Mouse (Mus musculus) CH12.LX (cell line): Measurements from ENCODE around the gene Ptprm. TPM values are rescaled to one million over a fixed set of nuclear protein-coding genes. Genes with fewer than 3 reads are reported as not detected.

Experiments used
- DNase-seq: peaks from one replicate; pipeline ENCODE4 v3.0.0-alpha.2; 2013; ENCODE audit errors: extremely low read depth
- H3K27ac ChIP-seq: 2 replicates; pipeline ENCODE4 v1.5.1; 2012; ENCODE audit warnings: low read depth, mild to moderate bottlenecking, control low read depth, moderate library complexity; ENCODE audit not compliant: insufficient read depth
- H3K27me3 ChIP-seq: replicated peaks from 2 replicates; pipeline ENCODE3; 2012; ENCODE audit warnings: inconsistent platforms
- H3K36me3 ChIP-seq, 2 experiments: replicated peaks in 1 of 2; 2 replicates each; pipeline versions ENCODE3 to v1.6.1; 2012; ENCODE audit warnings: inconsistent platforms in 1 of 2, low read length in 1 of 2, mild to moderate bottlenecking in 1 of 2, mixed read lengths in 1 of 2, moderate library complexity in 1 of 2; ENCODE audit not compliant: control insufficient read depth in 1 of 2, insufficient read depth in 1 of 2
- H3K4me1 ChIP-seq, 2 experiments: 2 replicates each; pipeline ENCODE4 v1.6.1; 2012; ENCODE audit warnings: inconsistent platforms in 1 of 2, moderate library complexity in 1 of 2; ENCODE audit not compliant: insufficient read depth in 2 of 2, control insufficient read depth in 1 of 2
- H3K4me2 ChIP-seq: 2 replicates; pipeline ENCODE4 v1.6.1; 2012; ENCODE audit warnings: low read depth, mild to moderate bottlenecking, control low read depth; ENCODE audit not compliant: poor library complexity, insufficient read depth, severe bottlenecking
- H3K4me3 ChIP-seq, 3 experiments: fragments of 150-350 bp in 1 of 3; sonication (generic) in 1 of 3; replicated peaks in 1 of 3; 2 replicates each; pipeline versions ENCODE3 to v1.5.1; 2011 to 2012; ENCODE audit warnings: low read depth in 2 of 3, low read length in 2 of 3, mild to moderate bottlenecking in 2 of 3, moderate library complexity in 2 of 3, control low read depth in 1 of 3, improper control_type of control experiment in 1 of 3, inconsistent platforms in 1 of 3, mixed read lengths in 1 of 3; ENCODE audit not compliant: poor library complexity in 1 of 3
- H3K79me2 ChIP-seq: replicated peaks from 2 replicates; pipeline ENCODE4 v1.6.1; 2012; ENCODE audit warnings: mild to moderate bottlenecking, moderate library complexity; ENCODE audit not compliant: control insufficient read depth, poor library complexity, insufficient read depth, severe bottlenecking; ENCODE audit errors: extremely low read depth
- H3K9ac ChIP-seq: 2 replicates; pipeline ENCODE4 v1.6.1; 2012; ENCODE audit warnings: low read depth, mild to moderate bottlenecking, control low read depth, moderate library complexity; ENCODE audit not compliant: insufficient read depth
- H3K9me3 ChIP-seq: replicated peaks from 2 replicates; pipeline ENCODE3; 2012; ENCODE audit warnings: low read length, inconsistent platforms, mixed read lengths
- CHD1 ChIP-seq: IDR thresholded peaks from 2 replicates; pipeline ENCODE4 v1.6.1; 2012; ENCODE audit warnings: low read depth, low read length, improper control_type of control experiment, inconsistent platforms
- CTCF ChIP-seq, 2 experiments: IDR thresholded peaks in 1 of 2; conservative IDR thresholded peaks in 1 of 2; 2 replicates each; pipeline ENCODE4 v1.5.1; 2011 to 2012; ENCODE audit warnings: low read depth in 2 of 2, low read length in 2 of 2, improper control_type of control experiment in 1 of 2, inconsistent platforms in 1 of 2, mild to moderate bottlenecking in 1 of 2, moderate library complexity in 1 of 2
- EP300 ChIP-seq: IDR thresholded peaks from 2 replicates; pipeline ENCODE4 v1.6.1; 2011; ENCODE audit warnings: low read length, improper control_type of control experiment
- ETS1 ChIP-seq: conservative IDR thresholded peaks from 2 replicates; pipeline ENCODE4 v1.6.1; 2012; ENCODE audit warnings: low read depth, mild to moderate bottlenecking, inconsistent platforms, low read length, improper control_type of control experiment, moderate library complexity
- GABPA ChIP-seq: IDR thresholded peaks from 2 replicates; pipeline ENCODE4 v1.6.1; 2012; ENCODE audit warnings: low read depth, low read length, improper control_type of control experiment, inconsistent platforms; ENCODE audit not compliant: insufficient replicate concordance
- IRF4 ChIP-seq: IDR thresholded peaks from 2 replicates; pipeline ENCODE4 v1.6.1; 2014; ENCODE audit warnings: low read depth, mild to moderate bottlenecking, inconsistent platforms, low read length, improper control_type of control experiment
- MAX ChIP-seq: IDR thresholded peaks from 2 replicates; pipeline ENCODE4 v1.6.1; 2011; ENCODE audit warnings: low read length, improper control_type of control experiment
- MEF2A ChIP-seq: IDR thresholded peaks from 2 replicates; pipeline ENCODE4 v1.6.1; 2014; ENCODE audit warnings: low read depth, mild to moderate bottlenecking, inconsistent platforms, low read length, improper control_type of control experiment, borderline replicate concordance
- MYC ChIP-seq: IDR thresholded peaks from 2 replicates; pipeline ENCODE4 v1.6.1; 2011; ENCODE audit warnings: low read depth, mild to moderate bottlenecking, improper control_type of control experiment, low read length
- NELFE ChIP-seq: IDR thresholded peaks from 2 replicates; pipeline ENCODE4 v1.6.1; 2011; ENCODE audit warnings: low read depth, low read length, improper control_type of control experiment
- POLR2A ChIP-seq: IDR thresholded peaks from 2 replicates; pipeline ENCODE4 v1.6.1; 2011; ENCODE audit warnings: low read depth, mild to moderate bottlenecking, improper control_type of control experiment, low read length
- POLR2AphosphoS2 ChIP-seq: IDR thresholded peaks from 2 replicates; pipeline ENCODE4 v1.6.1; 2011; ENCODE audit warnings: low read depth, low read length, improper control_type of control experiment
- RCOR1 ChIP-seq: conservative IDR thresholded peaks from 2 replicates; pipeline ENCODE4 v1.6.1; 2012; ENCODE audit warnings: low read depth, mild to moderate bottlenecking, inconsistent platforms, low read length, improper control_type of control experiment
- SIN3A ChIP-seq: IDR thresholded peaks from 2 replicates; pipeline ENCODE4 v1.6.1; 2012; ENCODE audit warnings: low read length, improper control_type of control experiment, inconsistent platforms
- SMC3 ChIP-seq: IDR thresholded peaks from 2 replicates; pipeline ENCODE4 v1.6.1; 2011; ENCODE audit warnings: low read depth, low read length, improper control_type of control experiment
- TBP ChIP-seq: conservative IDR thresholded peaks from 2 replicates; pipeline ENCODE4 v1.6.1; 2011; ENCODE audit warnings: low read depth, low read length, improper control_type of control experiment
- UBTF ChIP-seq: IDR thresholded peaks from 2 replicates; pipeline ENCODE4 v1.6.1; 2012; ENCODE audit warnings: low read depth, mild to moderate bottlenecking, inconsistent platforms, low read length, improper control_type of control experiment, moderate library complexity
- USF2 ChIP-seq: conservative IDR thresholded peaks from 2 replicates; pipeline ENCODE4 v1.6.1; 2011; ENCODE audit warnings: low read depth, low read length, improper control_type of control experiment
- ZC3H11A ChIP-seq: IDR thresholded peaks from 2 replicates; pipeline ENCODE4 v1.6.1; 2012; ENCODE audit warnings: low read depth, mild to moderate bottlenecking, inconsistent platforms, low read length, improper control_type of control experiment
- ZKSCAN1 ChIP-seq: IDR thresholded peaks from 2 replicates; pipeline ENCODE4 v1.6.1; 2012; ENCODE audit warnings: low read depth, inconsistent platforms, low read length, improper control_type of control experiment, borderline replicate concordance
- ZMIZ1 ChIP-seq: IDR thresholded peaks from 2 replicates; pipeline ENCODE4 v1.6.1; 2012; ENCODE audit warnings: low read depth, mild to moderate bottlenecking, inconsistent platforms, low read length, improper control_type of control experiment
- ZNF384 ChIP-seq: IDR thresholded peaks from 2 replicates; pipeline ENCODE4 v1.6.1; 2012; ENCODE audit warnings: low read depth, low read length, improper control_type of control experiment, inconsistent platforms
- dilution Hi-C: fragments of 300-500 bp; cut with MboI; formaldehyde crosslinking; loops from 2 replicates; pipeline ENCODE4 v1.14.3; 2020; ENCODE audit warnings: low sequenced_read_pairs; ENCODE audit not compliant: extremely low pct_unique_long_range_greater_than_20kb, extremely low pct_ligation_motif_present
- in situ Hi-C: fragments of 300-500 bp; cut with MboI; formaldehyde crosslinking; loops from 3 replicates; pipeline ENCODE4 v1.14.3; 2019; ENCODE audit warnings: low sequenced_read_pairs, low pct_ligation_motif_present, low pct_unique_long_range_greater_than_20kb, mixed read lengths
- polyA plus RNA-seq: library from polyadenylated mRNA; unstranded; fragments of >175 nt; gene quantifications from 2 replicates; pipeline ENCODE4 v1.2.1, GENCODE M21; 2012; ENCODE audit warnings: low read depth; ENCODE audit not compliant: insufficient read length
- total RNA-seq, 2 experiments: library from RNA; depleted of rRNA; stranded (reverse); fragments of 300-350 nt in 1 of 2; fragments of >200 nt in 1 of 2; gene quantifications; 2 replicates each; pipeline ENCODE4 v1.2.3; 2012 to 2014

The Ptprm gene
- total and polyA plus RNA-seq, 3 experiments = not detected

DNA sequence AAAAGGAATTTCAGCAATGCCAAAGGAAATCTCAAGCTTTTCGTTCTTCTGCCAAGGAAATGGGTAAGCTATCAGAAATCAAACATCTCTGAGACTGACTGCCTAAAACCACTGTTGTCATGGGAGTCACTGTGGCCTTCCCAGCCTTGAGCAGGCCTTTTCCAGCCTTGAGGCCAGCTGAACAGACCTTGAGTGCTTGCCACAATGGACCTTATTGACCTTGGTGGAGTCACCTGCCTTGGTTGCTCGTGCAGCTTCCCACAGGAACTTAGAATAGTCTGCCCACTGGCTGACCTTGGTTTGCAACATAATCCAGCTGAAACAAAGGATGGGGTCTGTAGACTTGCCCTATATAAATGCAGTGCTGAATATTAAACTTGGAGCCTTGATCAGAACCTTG is 395.5 kb downstream of the Ptprm start:
- TF ChIP-seq SMC3 (no peak), USF2 (no peak), MEF2A (no peak), GABPA (no peak), IRF4 (no peak), POLR2AphosphoS2 (no peak), MAX (no peak), CHD1 (no peak), ZKSCAN1 (no peak), TBP (no peak), RCOR1 (no peak), CTCF (conservative IDR thresholded peaks at IDR 0.05 in 1 of 2, IDR thresholded peaks at IDR 0.05 in 1 of 2; ENCODE audit: low read depth in 2 of 2, low read length in 2 of 2) (no peak), POLR2A (no peak), EP300 (no peak), ZMIZ1 (no peak), SIN3A (no peak)
- in situ Hi-C loops (no loop called here), dilution Hi-C loops (no loop called here)
- Histone ChIP-seq H3K9me3 (peaks cover 73% of the 10 kb centered on the region), H3K9ac (no peak overlapping the region), H3K36me3 (no peaks in the 10 kb centered on the region), H3K27me3 (no peaks in the 10 kb centered on the region), H3K27ac (no peak overlapping the region), H3K4me2 (no peak overlapping the region), H3K79me2 (no peaks in the 10 kb centered on the region), H3K4me1 (no peaks in the 10 kb centered on the region), H3K4me3 (no peak overlapping the region)
- DNase-seq = no peak

DNA sequence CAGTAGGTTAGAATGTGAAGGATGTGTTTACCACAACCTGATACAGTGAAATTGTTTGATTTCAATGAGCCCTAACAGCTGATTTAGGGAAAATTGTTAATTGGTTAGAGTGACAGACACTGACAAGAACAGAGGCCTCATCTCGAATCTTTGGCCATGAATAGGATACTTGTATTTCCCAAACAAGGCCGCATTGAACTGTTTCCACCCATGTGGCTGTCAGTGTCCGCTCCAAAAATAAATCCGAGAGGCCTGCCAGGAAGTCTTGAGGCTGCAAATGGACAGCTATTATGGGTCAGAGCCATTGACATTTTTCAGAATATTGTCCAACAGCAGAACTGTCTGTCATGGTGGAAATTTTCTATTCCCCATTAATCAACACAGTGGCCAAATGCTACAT is 409.8 kb downstream of the Ptprm start:
- H3K9me3 ChIP-seq = peaks cover 73% of the 10 kb centered on the region
- no peaks in the 10 kb centered on the region for H3K27me3 ChIP-seq
- H3K79me2 ChIP-seq = no peaks in the 10 kb centered on the region
- no peaks in the 10 kb centered on the region for H3K4me1 ChIP-seq
- dilution Hi-C loops (no loop called here), in situ Hi-C loops (no loop called here)
- H3K36me3 ChIP-seq = no peaks in the 10 kb centered on the region
- no peak overlapping the region for H3K27ac ChIP-seq
- TF ChIP-seq POLR2A (no peak), UBTF (no peak), SMC3 (no peak), IRF4 (no peak), GABPA (no peak), MYC (no peak), ZC3H11A (no peak), ZNF384 (no peak), SIN3A (no peak), ETS1 (no peak), NELFE (no peak)
- H3K4me3 ChIP-seq = no peak overlapping the region
- no peak overlapping the region for H3K9ac ChIP-seq
- DNase-seq = no peak
- no peak overlapping the region for H3K4me2 ChIP-seq
